Mouse (Mus musculus): ENCODE data around the gene 4930524B15Rik.
"Not testable (repeated sequence)": the region's sequence is repeated elsewhere in the genome, so short reads cannot be mapped to it uniquely, and the experiment has no call there.

GRCm38 (mm10) chr11:31982247-31982943, 17.0 kb downstream of the 4930524B15Rik start:
- TF ChIP-seq CTCF (IDR thresholded peaks at IDR 0.05; ENCODE audit: extremely low read depth, insufficient read length, insufficient replicate concordance, low read depth, low read length); POLR2A (IDR thresholded peaks at IDR 0.05; ENCODE audit: low read depth, low read length): not testable (repeated sequence)

Measured in small intestine, adult 2 months (tissue).